Mouse (Mus musculus) lung, postnatal 25 days (tissue): ENCODE data around the gene Pmepa1.
A peak's percentile ranks its signal among the peaks of the same experiment; 100 is the strongest.

ENCODE experiments used
- DNase-seq: peaks from one replicate; pipeline ENCODE4 v3.0.0; 2022; ENCODE audit warnings: low spot score

Pmepa1 gene

DNA sequence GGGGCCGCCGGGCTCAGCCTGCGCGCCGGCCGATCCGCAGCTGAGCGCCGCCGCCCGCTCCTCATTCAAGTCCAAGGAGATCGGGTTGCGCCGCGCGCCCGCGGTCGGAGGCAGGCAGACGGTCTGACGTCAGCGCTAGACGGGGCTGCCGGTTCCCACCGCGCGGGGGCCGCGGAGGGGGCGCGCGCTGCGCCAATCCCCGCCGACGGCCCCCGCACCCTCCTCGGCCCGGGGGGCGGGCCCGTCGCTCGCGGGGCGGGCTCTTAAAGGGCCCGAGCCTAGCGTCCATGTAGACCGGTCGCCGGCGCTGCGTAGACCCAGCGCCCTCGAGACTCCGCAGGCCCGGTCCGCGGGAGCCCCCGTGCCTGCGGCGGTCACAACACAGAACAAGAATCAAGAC is at the start of gene Pmepa1:
Gene Pmepa1, minus strand, starts transcription at position 125 of the 400 bp plus-strand sequence.
- peak; percentile 90 for DNase-seq

- no peak for DNase-seq
Observed at GRCm38 (mm10) chr2:173321754-173322153, 45.4 kb upstream of the Pmepa1 start.

DNA sequence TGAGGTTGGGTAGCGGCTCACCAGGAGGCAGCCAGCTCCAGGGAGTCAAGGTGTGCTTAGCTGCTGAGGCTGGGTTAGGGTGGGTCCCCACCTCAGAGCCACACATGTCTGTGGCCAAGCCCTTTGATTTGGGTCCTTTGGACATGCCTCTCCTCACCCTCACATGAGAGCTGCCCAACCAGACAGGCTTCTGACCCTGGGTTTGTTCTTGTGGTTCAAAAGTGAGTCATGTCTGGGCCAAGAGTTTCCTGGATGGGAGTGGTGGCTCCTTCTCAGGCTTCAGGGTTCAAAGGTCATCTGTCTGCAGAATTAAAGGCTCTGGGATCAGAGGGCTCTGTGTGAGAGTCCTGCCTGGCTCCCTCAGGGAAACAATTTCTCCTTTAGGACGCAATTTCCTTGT is 44.9 kb upstream of the Pmepa1 start:
- no peak for DNase-seq

DNA sequence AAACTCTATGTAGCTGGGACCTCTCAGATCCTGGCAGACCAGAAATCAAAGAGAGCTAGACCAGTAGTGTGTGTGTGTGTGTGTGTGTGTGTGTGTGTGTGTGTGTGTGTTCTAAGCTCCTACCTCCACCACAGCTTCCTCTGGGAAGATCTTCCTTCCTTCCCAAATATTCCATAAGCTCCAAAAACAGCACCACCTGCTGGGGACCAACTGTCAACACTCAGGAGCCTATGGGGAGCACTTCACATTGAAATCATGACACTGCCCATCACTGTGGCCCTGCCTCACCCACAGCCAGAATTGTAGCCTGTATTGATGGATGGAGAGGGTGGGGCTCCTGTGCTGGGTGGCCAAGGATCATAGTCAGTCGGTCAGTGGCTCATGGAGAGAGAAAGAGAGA is 38.0 kb upstream of the Pmepa1 start:
- DNase-seq: no peak

DNA sequence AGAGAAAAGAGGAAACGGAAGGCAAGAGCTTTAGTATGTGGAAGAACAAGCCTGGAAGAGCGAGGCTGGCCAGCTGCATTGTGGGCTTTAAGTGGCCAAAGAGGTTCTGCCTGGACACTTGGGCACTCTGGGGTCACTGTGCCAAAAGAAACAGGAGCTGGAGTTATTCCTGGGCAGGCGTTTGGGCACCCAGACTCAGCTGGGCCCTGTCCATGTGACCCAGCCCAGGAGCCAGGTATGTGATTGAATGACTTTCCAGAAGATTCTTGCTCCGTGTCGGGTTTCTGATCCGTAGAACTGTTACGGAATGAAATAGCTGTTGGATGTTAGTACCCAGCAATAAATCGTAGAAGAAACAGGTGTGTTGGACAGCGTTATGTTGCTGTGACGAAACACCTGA is 32.2 kb upstream of the Pmepa1 start:
- DNase-seq: no peak

GRCm38 (mm10) chr2:173307984-173308383 is 31.7 kb upstream of the Pmepa1 start:
- DNase-seq: no peak

- no peak for DNase-seq
Observed at GRCm38 (mm10) chr2:173307561-173307960, 31.2 kb upstream of the Pmepa1 start.

DNA sequence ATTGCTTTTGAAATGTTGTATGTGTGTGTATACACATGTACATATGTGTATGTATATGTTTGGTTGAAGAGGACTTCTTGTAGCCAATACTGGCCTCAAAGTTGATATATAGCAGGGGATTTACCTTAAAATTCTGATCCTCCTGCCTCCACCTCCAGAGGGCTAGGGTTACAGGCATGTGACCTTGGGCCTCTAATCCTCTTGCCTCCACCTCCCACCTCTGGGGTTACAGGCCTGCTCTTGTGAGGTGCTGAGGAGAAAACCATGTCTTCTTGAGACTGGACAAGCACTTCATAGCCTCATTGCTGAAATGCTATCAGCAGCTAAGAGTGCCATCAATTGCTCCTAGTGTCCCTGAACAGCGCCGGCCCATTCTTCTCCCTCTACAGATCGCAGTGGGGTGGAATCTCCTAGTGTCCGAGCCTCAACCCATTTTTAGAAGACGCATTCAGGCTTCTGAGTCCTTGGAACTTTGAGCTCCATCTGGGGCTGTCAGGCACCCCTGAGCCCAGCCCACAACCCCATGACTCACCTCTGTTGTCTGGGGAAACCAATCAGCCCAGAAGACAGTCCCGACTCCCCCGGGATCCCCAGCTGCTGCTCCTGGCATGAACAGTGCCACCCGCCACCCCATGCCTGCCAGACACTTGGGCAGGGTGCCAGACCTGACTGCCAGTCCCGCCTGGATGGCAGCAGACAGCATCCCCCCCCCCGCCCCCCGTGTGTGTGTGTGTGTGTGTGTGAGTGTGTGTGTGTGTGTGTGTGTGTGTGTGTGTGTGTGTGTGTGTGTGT is 30.6 kb upstream of the Pmepa1 start:
- DNase-seq: peak; percentile 36

DNA sequence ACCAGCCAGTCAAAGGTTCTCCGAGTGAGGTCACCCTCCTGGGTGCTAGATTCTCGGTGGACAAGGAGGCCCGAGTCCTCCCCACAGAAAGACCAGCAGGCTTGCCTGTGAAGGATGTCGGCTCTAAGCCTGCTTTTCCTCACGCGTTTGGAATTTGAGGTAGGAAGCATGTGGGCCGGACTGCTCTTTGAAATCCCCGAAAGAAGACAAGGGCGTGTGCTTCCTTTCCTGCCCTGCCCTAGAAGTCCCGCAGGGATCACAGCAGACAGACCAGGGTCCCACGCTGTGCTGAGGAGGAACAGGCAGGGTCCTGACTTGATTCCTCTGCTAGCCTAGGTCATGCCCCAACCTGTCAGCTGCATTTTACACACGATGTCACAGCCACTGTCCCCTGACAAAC is 28.7 kb upstream of the Pmepa1 start:
- DNase-seq: no peak

- no peak for DNase-seq
Observed at GRCm38 (mm10) chr2:173300663-173301630, 24.6 kb upstream of the Pmepa1 start.

GRCm38 (mm10) chr2:173296408-173296807 is 20.1 kb upstream of the Pmepa1 start:
- no peak for DNase-seq

DNA sequence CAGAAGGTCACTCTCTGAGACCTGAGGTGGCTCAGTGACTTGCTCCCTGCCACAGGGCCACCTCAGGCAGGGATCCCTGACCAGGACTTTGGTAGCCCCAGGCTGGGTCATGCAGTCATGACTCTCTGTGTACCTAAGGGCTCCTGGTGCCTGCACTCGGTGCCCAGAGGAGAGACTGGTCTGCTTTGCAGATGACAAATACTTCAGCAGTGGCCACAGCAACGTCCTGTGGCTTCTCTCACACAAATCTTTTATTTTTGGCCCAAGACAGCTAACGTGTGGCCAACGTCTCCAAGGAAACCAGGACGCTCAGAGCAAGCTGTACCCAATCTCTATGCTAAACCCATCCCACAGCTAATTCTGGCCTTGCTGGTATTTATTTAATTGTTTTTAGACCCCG is 16.7 kb upstream of the Pmepa1 start:
- DNase-seq: no peak

- no peak for DNase-seq
Observed at GRCm38 (mm10) chr2:173292551-173292950, 16.2 kb upstream of the Pmepa1 start.

GRCm38 (mm10) chr2:173290981-173291380 is 14.6 kb upstream of the Pmepa1 start:
- no peak for DNase-seq

GRCm38 (mm10) chr2:173289928-173290327 is 13.6 kb upstream of the Pmepa1 start:
- DNase-seq: peak; percentile 55

DNA sequence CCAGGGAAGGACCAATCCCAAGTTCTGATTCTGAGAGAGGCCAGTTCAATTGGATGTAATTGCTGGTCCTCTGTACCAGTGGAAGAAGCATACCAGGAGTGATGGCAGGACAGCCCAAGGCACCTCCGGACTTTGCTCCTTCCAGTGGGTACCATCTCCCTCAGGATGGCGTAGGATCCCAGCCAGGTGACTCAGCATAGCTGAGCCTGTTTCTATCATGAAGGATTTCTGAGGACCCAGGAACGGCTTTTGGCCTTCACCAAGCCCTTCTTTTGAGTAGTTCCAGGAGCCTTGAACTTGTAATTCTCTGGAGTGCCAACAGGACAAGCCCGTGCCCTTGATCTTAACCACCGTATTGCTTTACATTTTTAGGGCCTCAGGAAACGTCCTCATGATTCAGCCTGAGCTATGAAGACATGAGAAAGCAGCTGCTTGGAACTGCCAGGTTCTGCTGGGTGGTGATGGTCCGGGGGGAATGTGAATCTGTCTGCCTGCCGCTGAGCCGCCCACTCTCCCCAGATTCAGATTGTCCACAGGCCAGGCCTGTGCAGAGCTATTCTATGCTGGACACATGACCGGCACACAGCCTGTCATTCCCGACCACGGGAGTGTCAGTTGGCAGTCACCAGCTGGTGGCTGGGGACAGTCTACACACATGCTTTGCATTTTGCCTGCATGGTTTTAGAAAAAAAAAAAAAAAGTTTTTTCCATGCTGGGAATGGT is 9.6 kb upstream of the Pmepa1 start:
- DNase-seq: no peak

GRCm38 (mm10) chr2:173284771-173285170 is 8.4 kb upstream of the Pmepa1 start:
- no peak for DNase-seq

DNA sequence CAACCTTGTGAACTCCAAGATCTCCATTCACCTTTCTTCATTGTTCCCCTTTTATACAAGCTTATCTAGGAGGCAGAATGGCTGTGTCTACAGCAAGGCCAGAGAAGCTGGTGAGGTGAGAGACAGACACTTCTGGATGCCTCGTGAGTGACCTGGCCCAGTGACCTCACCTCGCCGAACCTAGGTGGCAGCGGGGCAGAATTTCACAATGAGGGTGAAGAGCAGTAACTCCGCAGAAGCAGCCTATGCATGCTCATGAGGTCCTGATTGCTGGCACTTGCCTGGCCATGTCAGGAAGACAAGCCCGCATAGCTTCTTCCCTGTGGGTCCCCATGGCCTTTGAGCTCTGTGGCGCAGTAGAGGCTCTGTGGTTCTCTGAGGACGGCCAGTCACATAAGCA is 5.9 kb upstream of the Pmepa1 start:
- DNase-seq: no peak

DNA sequence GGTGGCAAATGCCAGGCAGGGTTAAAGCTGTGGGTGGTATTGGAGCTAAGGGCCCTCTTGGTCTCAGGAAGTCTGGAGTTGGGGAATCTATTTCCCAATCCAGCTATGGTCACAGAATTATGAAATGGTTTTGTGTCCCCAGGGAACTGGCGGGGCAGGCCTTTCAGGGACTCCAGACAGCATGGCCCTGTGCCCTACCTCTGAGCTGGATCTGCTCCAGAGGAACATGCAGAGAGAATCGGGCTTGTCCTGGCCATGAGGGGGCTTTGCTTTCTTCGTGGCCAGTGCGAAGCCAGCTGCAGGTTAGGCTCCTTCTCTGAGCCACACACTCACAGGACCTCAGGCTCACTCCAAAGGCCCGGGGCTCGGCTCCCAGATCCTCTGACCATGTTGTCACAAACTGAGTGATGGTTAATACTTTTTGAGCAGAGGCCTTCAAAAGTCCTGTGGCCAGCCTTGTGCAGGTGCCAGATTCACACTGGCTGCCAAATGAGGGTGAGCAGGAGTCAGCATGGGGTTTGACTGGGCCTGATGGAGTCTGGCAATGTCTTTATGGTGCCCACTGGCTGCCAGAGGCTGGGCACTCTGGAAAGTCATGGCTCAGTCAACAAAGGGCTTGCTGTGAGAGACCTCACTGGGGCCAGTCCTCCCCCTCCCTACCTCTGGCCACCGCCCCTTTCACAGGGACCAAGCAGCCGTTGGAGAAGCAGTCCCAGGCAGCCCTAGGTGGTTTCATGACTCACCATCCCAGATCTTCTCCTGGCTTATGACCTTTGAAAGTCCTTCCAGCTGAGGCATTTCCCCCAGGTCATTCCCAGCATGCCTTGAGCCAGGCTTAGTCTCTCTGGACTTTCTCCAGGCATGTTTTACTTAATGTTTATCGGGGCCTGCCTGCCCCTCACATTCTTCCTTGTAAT is 4.9 kb upstream of the Pmepa1 start:
- peak; percentile 78 for DNase-seq

DNA sequence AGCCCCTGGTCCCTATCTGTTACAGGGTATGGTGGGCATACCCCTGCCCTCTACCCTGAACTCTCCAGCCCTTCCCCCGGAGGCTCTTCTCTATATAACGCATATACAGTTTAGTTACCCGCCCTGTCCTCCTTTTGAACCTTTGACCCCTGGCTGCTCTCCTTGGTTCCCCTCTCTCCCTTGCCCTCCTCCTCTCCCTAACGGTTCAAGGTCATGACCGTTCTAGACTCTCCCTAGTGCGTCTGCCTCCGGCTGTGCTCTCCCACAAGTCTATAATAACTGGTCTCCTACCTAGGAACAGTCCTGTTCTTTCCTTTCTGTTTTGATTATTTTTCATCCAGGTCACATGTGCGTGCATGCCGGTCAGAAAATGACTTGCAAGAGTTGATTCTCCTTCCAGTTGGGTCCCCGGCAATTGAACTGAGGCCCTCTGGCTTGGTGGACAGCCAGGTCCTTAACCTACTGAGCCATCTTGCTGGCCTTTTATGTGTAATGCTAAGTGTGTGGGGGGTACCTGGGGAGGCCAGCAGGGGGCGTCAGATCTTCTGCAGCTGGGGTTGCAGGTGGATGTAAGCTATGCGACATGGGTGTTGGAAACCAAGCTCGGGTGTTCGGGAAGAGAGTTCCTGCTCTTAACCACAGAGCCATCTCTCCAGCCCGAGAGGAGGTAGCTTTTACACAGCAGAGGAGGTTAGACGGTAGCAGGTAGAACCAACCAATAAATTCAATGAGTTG is 2.7 kb upstream of the Pmepa1 start:
- DNase-seq: no peak

DNA sequence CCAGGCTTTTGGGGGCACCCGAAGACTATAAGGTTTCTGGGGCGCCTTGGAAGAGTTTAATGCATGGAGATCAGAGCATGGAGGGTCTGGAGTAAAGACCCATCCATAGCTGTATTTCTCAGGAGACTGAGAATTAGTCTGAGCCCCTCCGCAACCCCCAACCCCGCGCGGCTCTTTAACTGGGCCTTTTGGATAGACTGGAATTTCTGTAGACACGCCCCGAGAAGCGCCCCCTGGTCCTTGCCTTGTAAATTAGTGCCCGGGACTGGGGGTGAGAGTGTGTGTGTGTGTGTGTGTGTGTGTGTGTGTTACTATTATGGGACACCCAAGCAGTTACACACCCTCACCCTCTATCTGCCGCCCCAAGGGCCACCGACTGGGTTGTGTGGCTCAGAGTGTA is 526 bp upstream of the Pmepa1 start:
- DNase-seq: no peak
